Mouse (Mus musculus) liver, embryonic 11.5 days (tissue): ENCODE data around the gene Lsm14a. TPM values are rescaled to one million over a fixed set of nuclear protein-coding genes. Genes with fewer than 3 reads are reported as not detected.
"Not testable (repeated sequence)": the region's sequence is repeated elsewhere in the genome, so short reads cannot be mapped to it uniquely, and the experiment has no call there.

Source experiments
- ATAC-seq: fragments of 200-750 bp; cut with Nextera tagmentation; replicated peaks from 2 replicates; pipeline ENCODE4 v1.8.0; 2017; ENCODE audit warnings: moderate number of reproducible peaks, mild to moderate bottlenecking, moderate TSS enrichment, moderate library complexity; ENCODE audit not compliant: low FRiP score
- DNase-seq: peaks from one replicate; pipeline ENCODE4 v3.0.0-alpha.2; 2017; ENCODE audit warnings: low spot score
- H3K27ac ChIP-seq: fragments of 300-500 bp; sonication (generic); 2 replicates; pipeline ENCODE4 v1.5.1; 2014; ENCODE audit warnings: mild to moderate bottlenecking, low read depth, low read length, control low read depth
- H3K27me3 ChIP-seq: fragments of 300-500 bp; sonication (generic); replicated peaks from 2 replicates; pipeline ENCODE4 v1.6.1; 2014; ENCODE audit warnings: low read length, mixed read lengths; ENCODE audit not compliant: control insufficient read depth, insufficient read depth
- H3K36me3 ChIP-seq: fragments of 300-500 bp; sonication (generic); 2 replicates; pipeline ENCODE4 v1.6.1; 2014; ENCODE audit warnings: mild to moderate bottlenecking, low read length, moderate library complexity, mixed read lengths; ENCODE audit not compliant: control insufficient read depth, insufficient read depth
- H3K4me1 ChIP-seq: fragments of 300-500 bp; sonication (generic); replicated peaks from 2 replicates; pipeline ENCODE4 v1.6.1; 2014; ENCODE audit warnings: low read length, mixed read lengths; ENCODE audit not compliant: control insufficient read depth, insufficient read depth
- H3K4me2 ChIP-seq: fragments of 300-500 bp; sonication (generic); 2 replicates; pipeline ENCODE4 v1.6.1; 2014; ENCODE audit warnings: mild to moderate bottlenecking, control low read depth, moderate library complexity
- H3K4me3 ChIP-seq: fragments of 300-500 bp; sonication (generic); 2 replicates; pipeline ENCODE4 v1.5.1; 2014; ENCODE audit warnings: low read depth, low read length, control low read depth
- H3K9ac ChIP-seq: fragments of 300-500 bp; sonication (generic); 2 replicates; pipeline ENCODE4 v1.6.1; 2014; ENCODE audit warnings: low read depth, low read length, control low read depth
- H3K9me3 ChIP-seq: fragments of 300-500 bp; sonication (generic); 2 replicates; pipeline ENCODE4 v1.6.1; 2016; ENCODE audit warnings: low read length, inconsistent platforms, mixed read lengths; ENCODE audit not compliant: control insufficient read depth
- WGBS: fragments of 180-500 bp; shearing (Covaris S2); extraction: QIAGEN DNeasy Blood & Tissue Kit; methylation state at CpG from one replicate; pipeline ENCODE4 v1.1.7; 2014; 5-methylcytosine and 5-hydroxymethylcytosine counted together
- polyA plus RNA-seq: library from polyadenylated mRNA; unstranded; fragments of >200 nt; fragmentation: Nextera tagmentation; extraction: Ambion mirVana; gene quantifications from 2 replicates; pipeline ENCODE4 v1.2.1, GENCODE M21; 2014

Lsm14a gene
- polyA plus RNA-seq, 1 experiment from 2014 or later: 44.3 TPM

DNA sequence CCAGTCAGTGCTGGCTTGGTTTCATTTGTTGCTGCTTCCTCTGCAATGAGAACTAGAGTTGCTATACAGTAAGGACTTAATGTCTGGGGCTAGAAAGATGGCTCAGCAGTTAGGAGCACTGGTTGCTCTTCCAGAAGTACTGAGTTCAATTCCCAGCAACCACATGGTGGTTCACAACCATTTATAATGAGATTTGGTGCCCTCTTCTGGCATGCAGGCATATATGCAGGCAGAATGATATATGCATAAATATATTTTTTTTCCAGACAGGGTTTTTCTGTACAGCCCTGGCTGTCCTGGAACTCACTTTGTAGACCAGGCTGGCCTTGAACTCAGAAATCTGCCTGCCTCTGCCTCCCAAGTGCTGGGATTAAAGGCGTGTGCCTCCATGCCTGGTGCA is 56.6 kb downstream of the Lsm14a start:
- not testable (repeated sequence) for H3K36me3 ChIP-seq, H3K9me3 ChIP-seq, H3K4me1 ChIP-seq, DNase-seq, H3K4me2 ChIP-seq, H3K9ac ChIP-seq, ATAC-seq, H3K27ac ChIP-seq, H3K27me3 ChIP-seq, H3K4me3 ChIP-seq
- WGBS: 85% methylated on average over 1 of the region's 1 CpGs

DNA sequence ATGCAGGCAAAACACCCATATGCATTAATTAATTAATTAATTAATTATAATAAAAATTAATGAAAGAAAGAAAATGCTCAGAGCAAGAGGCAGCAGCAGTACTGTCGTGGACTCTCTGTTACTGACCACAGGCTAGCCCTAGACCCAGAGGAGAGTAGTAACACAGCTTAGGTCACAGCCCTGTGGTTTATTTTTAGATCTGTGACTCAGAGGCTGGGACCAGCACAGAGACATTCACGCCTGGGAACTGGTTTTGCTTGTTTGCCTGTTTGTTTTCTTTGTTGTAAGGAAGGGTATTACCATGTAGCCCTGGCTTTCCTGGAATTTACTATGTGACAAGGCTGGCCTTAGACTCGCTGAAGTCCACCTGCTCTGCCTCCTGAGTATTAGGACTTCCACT is 65.6 kb downstream of the Lsm14a start:
- H3K9me3 ChIP-seq: no peaks in the 10 kb centered on the region
- no peak overlapping the region for H3K4me2 ChIP-seq
- H3K4me1 ChIP-seq: no peaks in the 10 kb centered on the region
- ATAC-seq (no peak), DNase-seq (no peak)
- no peaks in the 10 kb centered on the region for H3K36me3 ChIP-seq
- no peaks in the 10 kb centered on the region for H3K27me3 ChIP-seq
- H3K4me3 ChIP-seq: no peak overlapping the region
- no peak overlapping the region for H3K27ac ChIP-seq
- WGBS: 38% methylated on average over 3 of the region's 3 CpGs
- H3K9ac ChIP-seq: no peak overlapping the region

DNA sequence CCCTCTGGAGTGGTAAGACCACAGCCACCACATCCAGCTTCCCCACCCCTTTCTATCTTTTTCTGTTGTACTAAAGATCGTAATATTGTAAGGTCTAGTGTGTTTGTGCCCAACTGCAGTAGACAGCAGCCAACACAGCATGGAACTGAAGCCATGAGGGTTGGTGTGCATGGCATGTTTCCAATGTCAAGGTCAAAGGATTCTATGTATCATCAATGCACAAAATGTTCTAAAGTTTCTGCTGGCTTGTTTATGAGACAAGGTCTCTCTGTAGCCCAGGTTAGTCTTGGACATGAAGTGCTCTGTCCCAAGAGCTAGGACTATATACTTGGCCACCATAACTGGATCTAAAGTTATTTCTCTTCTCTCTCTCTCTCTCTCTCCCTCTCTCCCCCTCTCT is 68.3 kb downstream of the Lsm14a start:
- Histone ChIP-seq H3K9me3 (no peaks in the 10 kb centered on the region), H3K4me2 (no peak overlapping the region), H3K36me3 (no peaks in the 10 kb centered on the region), H3K9ac (no peak overlapping the region), H3K4me3 (no peak overlapping the region), H3K27ac (no peak overlapping the region), H3K4me1 (no peaks in the 10 kb centered on the region), H3K27me3 (no peaks in the 10 kb centered on the region)
- ATAC-seq (no peak), DNase-seq (no peak)
- WGBS: 87% methylated on average over 1 of the region's 1 CpGs

DNA sequence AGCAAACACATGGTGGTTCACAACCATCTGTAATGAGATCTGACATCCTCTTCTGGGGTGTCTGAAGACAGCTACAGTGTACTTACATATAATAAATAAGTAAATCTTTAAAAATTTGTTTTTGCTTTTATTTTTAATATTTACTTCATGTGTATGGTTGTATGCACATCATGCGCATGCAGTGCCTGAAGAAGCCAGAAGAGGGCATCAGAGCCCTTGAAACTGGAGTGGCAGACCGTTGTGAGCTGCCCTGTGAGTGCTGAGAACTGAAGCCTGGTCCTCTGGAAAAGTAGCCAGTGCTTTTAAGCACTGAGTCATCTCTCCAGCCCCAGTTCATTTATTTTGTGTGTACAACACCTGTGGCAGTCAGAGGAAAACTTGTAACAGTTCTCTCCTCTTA is 69.1 kb downstream of the Lsm14a start:
- Histone ChIP-seq H3K27ac (no peak overlapping the region), H3K4me1 (no peaks in the 10 kb centered on the region), H3K9ac (no peak overlapping the region), H3K9me3 (no peaks in the 10 kb centered on the region), H3K27me3 (no peaks in the 10 kb centered on the region), H3K4me2 (no peak overlapping the region), H3K36me3 (no peaks in the 10 kb centered on the region), H3K4me3 (no peak overlapping the region)
- WGBS: 89% methylated on average over 2 of the region's 2 CpGs
- DNase-seq (no peak), ATAC-seq (no peak)

DNA sequence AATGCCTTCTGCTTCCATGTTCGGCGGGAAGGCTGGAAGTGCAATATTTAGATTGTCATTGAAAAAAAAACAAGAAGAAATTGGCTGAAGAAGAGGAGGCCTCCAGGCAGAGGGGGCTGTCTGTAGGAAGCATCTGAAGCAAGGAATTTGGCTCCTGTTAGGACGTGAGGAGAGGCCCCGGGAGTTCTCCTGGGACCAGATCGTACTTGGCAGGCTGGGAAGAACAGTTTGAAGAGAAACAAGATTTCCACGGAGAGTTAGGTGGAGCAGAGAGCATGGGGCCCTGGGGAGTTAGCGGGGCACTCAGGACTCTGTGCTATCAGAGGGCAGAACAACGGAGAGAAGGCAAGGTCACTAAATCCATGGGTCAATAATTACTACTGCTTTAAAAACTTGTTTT is 69.8 kb downstream of the Lsm14a start:
- no peak for ATAC-seq
- no peak for DNase-seq
- H3K9ac ChIP-seq: no peak overlapping the region
- no peaks in the 10 kb centered on the region for H3K36me3 ChIP-seq
- no peak overlapping the region for H3K27ac ChIP-seq
- H3K9me3 ChIP-seq: no peaks in the 10 kb centered on the region
- H3K4me3 ChIP-seq: no peak overlapping the region
- 82% methylated on average over 8 of the region's 8 CpGs for WGBS
- no peak overlapping the region for H3K4me2 ChIP-seq
- no peaks in the 10 kb centered on the region for H3K4me1 ChIP-seq
- no peaks in the 10 kb centered on the region for H3K27me3 ChIP-seq

DNA sequence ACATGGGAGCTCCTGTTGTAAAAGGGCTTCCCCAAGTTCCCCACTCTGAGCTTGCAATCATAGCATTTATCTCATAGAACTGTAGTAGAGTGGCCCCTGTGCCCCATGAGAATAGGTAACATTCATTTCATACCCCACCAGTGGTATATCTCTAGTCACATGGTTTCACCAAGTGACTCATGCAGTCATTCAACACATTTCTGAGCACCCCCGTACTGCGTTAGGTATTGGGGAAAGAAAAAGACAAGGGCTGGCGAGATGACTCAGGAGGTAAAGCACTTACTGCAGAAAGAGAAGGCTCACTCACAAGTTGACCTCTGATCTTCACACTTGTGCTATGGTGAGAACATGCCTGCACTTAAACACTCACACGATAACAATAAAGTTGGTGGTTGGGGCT is 71.2 kb downstream of the Lsm14a start:
- no peaks in the 10 kb centered on the region for H3K27me3 ChIP-seq
- no peak overlapping the region for H3K9ac ChIP-seq
- no peaks in the 10 kb centered on the region for H3K36me3 ChIP-seq
- DNase-seq: no peak
- 84% methylated on average over 4 of the region's 4 CpGs for WGBS
- no peaks in the 10 kb centered on the region for H3K9me3 ChIP-seq
- no peak for ATAC-seq
- no peak overlapping the region for H3K4me3 ChIP-seq
- H3K27ac ChIP-seq: no peak overlapping the region
- no peaks in the 10 kb centered on the region for H3K4me1 ChIP-seq
- H3K4me2 ChIP-seq: no peak overlapping the region

DNA sequence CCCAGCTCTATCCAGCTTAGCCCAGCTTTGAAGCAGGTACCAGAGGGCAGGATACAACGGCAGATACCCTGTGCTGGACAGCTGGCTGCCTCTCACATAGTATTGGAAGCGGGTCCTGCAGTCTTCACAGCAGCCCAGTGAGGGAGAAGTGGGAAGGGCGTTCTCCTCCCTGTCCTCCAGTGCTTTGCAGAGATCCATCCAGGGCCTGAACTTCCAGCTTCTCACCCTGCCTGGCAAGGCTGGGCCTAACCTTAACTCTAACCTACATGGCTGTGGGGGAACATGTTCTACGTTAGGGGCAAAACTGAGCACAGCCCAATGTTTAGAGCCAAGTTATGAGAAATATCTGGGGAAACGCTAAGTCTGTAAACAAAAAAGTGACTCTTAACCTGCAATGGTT is 72.0 kb downstream of the Lsm14a start:
- no peak overlapping the region for H3K27ac ChIP-seq
- H3K4me2 ChIP-seq: no peak overlapping the region
- ATAC-seq: no peak
- H3K9me3 ChIP-seq: no peaks in the 10 kb centered on the region
- no peaks in the 10 kb centered on the region for H3K4me1 ChIP-seq
- no peaks in the 10 kb centered on the region for H3K36me3 ChIP-seq
- no peaks in the 10 kb centered on the region for H3K27me3 ChIP-seq
- 76% methylated on average over 5 of the region's 5 CpGs for WGBS
- H3K4me3 ChIP-seq: no peak overlapping the region
- DNase-seq: no peak
- H3K9ac ChIP-seq: no peak overlapping the region

DNA sequence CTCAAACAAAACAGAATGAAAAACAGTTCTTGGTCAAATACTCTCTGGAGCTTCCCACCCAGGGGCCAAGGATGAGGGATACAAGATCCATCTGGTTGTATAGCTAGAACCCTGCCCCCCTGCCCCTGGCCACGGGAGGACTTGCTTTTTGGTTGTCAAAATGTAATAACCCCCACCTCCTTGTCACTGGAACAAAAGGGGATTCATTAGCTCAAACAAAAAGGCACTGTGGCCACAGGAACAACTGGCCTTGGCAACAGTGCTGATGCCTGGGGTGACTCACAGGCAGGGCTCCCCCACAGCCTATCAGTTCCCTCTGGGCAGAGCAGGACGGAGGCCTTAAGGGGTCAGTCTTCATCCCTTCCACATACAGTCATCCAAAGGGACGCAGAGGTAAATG is 73.2 kb downstream of the Lsm14a start:
- Histone ChIP-seq H3K4me2 (no peak overlapping the region), H3K4me3 (no peak overlapping the region), H3K9ac (no peak overlapping the region), H3K27ac (no peak overlapping the region), H3K27me3 (no peaks in the 10 kb centered on the region), H3K9me3 (no peaks in the 10 kb centered on the region), H3K4me1 (no peaks in the 10 kb centered on the region), H3K36me3 (no peaks in the 10 kb centered on the region)
- DNase-seq (no peak), ATAC-seq (no peak)
- WGBS: 56% methylated on average over 3 of the region's 3 CpGs

DNA sequence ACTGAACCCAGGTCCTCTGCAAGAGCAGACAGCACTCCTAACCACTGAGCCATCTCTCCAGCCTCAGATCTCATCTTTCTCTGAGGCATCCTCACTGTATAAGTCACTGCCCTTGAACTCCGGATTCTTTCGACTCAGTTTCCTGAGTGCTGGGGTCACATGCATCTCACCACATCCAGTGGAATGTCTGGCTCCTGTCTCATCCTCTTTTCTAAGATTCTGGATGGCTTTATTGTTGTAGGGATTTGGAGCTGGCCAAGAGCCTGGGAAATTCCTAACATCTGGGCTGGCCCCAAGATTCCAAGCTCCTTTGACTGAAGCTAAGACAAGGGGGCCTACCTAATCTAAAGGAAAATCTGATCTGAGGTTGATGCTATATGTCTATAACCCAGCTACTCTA is 74.0 kb downstream of the Lsm14a start:
- Histone ChIP-seq H3K27me3 (no peaks in the 10 kb centered on the region), H3K4me2 (no peak overlapping the region), H3K4me3 (no peak overlapping the region), H3K36me3 (no peaks in the 10 kb centered on the region), H3K9ac (no peak overlapping the region), H3K4me1 (no peaks in the 10 kb centered on the region), H3K27ac (no peak overlapping the region), H3K9me3 (no peaks in the 10 kb centered on the region)
- no peak for ATAC-seq
- DNase-seq: no peak
- 79% methylated on average over 2 of the region's 2 CpGs for WGBS
